Mouse (Mus musculus) thymus, adult 2 months (tissue): ENCODE data around the gene Rnd1. TPM values are rescaled to one million over a fixed set of nuclear protein-coding genes. Genes with fewer than 3 reads are reported as not detected.

ENCODE experiments used
- DNase-seq: peaks from one replicate; pipeline ENCODE4 v3.0.0; 2021
- H3K27ac ChIP-seq: fragments of 200-500 bp; 2 replicates; pipeline ENCODE4 v1.5.1; 2012; ENCODE audit warnings: low read length, control low read depth; ENCODE audit not compliant: control insufficient read depth, insufficient read depth
- H3K27me3 ChIP-seq: fragments of 200-500 bp; 2 replicates; pipeline ENCODE4 v1.6.1; 2012; ENCODE audit warnings: mild to moderate bottlenecking, low read length, moderate library complexity, mixed read lengths; ENCODE audit not compliant: control insufficient read depth, insufficient read depth
- H3K36me3 ChIP-seq: fragments of 200-500 bp; 2 replicates; pipeline ENCODE4 v1.6.1; 2012; ENCODE audit warnings: mild to moderate bottlenecking, low read length, moderate library complexity; ENCODE audit not compliant: control insufficient read depth, insufficient read depth
- H3K4me1 ChIP-seq: fragments of 200-500 bp; replicated peaks from 2 replicates; pipeline ENCODE4 v1.6.1; 2012; ENCODE audit warnings: low read length; ENCODE audit not compliant: control insufficient read depth, insufficient read depth
- H3K4me3 ChIP-seq: fragments of 200-500 bp; 2 replicates; pipeline ENCODE4 v1.5.1; 2012; ENCODE audit warnings: mild to moderate bottlenecking, low read length, control low read depth, moderate library complexity; ENCODE audit not compliant: control insufficient read depth, insufficient read depth
- CTCF ChIP-seq: fragments of 200-500 bp; IDR thresholded peaks from 2 replicates; pipeline ENCODE4 v1.5.1; 2012; ENCODE audit warnings: mild to moderate bottlenecking, control low read depth, low read length, moderate library complexity, borderline replicate concordance; ENCODE audit not compliant: control insufficient read depth, poor library complexity, insufficient read depth; ENCODE audit errors: extremely low read depth
- POLR2A ChIP-seq: fragments of 200-500 bp; IDR thresholded peaks from 2 replicates; pipeline ENCODE4 v1.6.1; 2012; ENCODE audit warnings: mild to moderate bottlenecking, low read length, control low read depth, moderate library complexity; ENCODE audit not compliant: control insufficient read depth, poor library complexity, insufficient read depth; ENCODE audit errors: extremely low read depth
- WGBS: fragments of 180-500 bp; shearing (Covaris S2); methylation state at CpG from one replicate; pipeline ENCODE4 v1.1.7; 2018; 5-methylcytosine and 5-hydroxymethylcytosine counted together
- polyA plus RNA-seq: library from polyadenylated mRNA; depleted of rRNA; stranded (reverse); fragments of >200 nt; gene quantifications from 2 replicates; pipeline ENCODE4 v1.2.3, GENCODE M21; 2012

Rnd1 gene
- polyA plus RNA-seq, 1 experiment: 2.6 TPM

DNA sequence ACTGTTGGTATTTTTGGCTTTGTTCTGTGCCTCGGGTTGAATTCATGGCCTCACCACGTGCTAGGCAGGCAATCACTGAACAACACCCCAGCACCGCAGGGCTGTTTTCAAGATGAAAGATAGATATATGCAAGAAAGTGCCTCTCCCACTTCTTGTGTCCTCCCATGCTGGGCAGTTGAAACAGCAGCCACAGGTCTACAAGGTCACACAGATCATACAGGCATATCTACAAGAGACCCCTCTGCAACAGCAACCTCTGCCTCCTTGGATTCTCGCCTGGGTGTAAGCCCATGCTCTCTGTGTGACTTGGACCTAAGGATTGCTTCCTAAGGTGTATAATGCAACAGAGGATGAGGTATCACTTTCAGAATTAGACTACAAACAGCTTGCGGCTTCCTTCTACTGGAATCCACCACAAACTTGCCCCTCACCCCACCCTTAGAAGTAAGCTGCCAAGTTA lies 53.9 kb downstream of the Rnd1 start:
- TF ChIP-seq CTCF: no peak
- no peak for TF ChIP-seq POLR2A
- Histone ChIP-seq H3K4me3 (no peak overlapping the region), H3K4me1 (peaks cover 30% of the 10 kb centered on the region), H3K36me3 (no peaks in the 10 kb centered on the region), H3K27me3 (no peaks in the 10 kb centered on the region; the same call in 1 of the 2 replicates), H3K27ac (peak overlapping the region; percentile 95)
- WGBS: 31% methylated on average over 5 of the region's 5 CpGs
- DNase-seq: no peak

DNA sequence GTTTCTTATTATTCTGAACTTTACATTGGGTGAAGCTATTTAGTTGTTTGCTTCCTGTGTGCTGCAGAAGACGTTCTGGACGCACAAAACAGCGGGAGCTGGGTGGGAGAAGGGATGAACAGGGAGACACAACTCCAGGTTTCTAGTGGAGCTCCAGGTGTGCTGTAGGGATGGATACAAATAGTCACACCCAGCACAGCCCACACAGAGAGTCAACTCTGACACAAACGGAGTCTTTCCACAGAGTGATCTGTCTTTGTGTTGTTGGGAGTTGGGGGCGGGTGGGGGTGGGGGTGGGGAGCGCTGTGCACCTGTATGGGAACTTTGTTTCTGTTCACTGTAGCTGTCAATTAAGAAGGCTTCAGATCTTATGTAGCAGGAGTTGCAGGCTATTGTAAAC lies 54.5 kb downstream of the Rnd1 start:
- DNase-seq: no peak
- WGBS: 32% methylated on average over 6 of the region's 6 CpGs
- Histone ChIP-seq H3K27me3 (no peaks in the 10 kb centered on the region; the same call in 1 of the 2 replicates), H3K4me1 (peaks cover 26% of the 10 kb centered on the region), H3K4me3 (no peak overlapping the region), H3K36me3 (no peaks in the 10 kb centered on the region), H3K27ac (peak overlapping the region; percentile 95)
- TF ChIP-seq POLR2A (no peak), CTCF (no peak)

DNA sequence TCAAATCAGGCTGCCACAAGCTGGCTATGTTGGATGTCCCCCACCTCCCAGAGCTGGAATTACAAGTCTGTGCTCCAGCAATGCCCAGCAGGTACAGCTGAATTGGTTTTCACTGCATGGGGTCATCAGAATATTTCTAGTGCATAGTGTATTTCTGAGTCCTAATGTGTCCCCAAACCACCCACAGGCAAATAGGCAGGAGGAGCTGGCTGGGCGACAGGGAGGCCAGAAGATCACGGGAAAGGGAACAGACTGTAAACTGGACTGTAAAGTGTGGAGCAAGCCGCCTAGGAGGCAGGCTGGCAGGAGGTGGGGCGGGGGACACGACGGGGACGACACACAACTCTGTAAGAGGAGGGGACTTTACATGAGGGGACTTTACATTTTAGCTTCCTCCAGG lies 55.1 kb downstream of the Rnd1 start:
- Histone ChIP-seq H3K4me3 (no peak overlapping the region), H3K36me3 (no peaks in the 10 kb centered on the region), H3K27ac (peak overlapping the region; percentile 95), H3K4me1 (peaks cover 26% of the 10 kb centered on the region), H3K27me3 (no peaks in the 10 kb centered on the region; the same call in 1 of the 2 replicates)
- no peak for DNase-seq
- TF ChIP-seq CTCF: no peak
- TF ChIP-seq POLR2A: no peak
- 32% methylated on average over 7 of the region's 7 CpGs for WGBS

DNA sequence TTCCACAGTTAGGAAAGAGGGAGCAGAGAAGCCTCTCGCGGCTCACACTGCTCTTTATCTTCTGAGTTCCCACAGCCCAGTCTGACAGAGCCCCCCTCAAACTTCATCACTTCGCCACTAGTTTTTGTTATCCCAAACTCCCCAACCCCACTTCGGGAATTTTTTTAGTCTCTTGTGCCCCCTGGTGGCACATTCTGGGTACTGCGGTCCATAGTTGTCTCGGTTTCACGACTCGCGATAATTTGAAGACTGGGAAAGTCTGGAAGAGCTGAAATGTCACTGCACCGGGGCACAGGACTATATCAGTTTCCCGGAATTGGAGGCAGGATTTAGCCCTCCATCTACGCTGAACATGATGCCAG lies 60.1 kb downstream of the Rnd1 start:
- Histone ChIP-seq H3K4me1 (peaks cover 16% of the 10 kb centered on the region), H3K4me3 (no peak overlapping the region), H3K27ac (no peak overlapping the region), H3K27me3 (no peaks in the 10 kb centered on the region), H3K36me3 (no peaks in the 10 kb centered on the region)
- peak; percentile 81 for DNase-seq
- WGBS: 2% methylated on average over 12 of the region's 12 CpGs
- peak; percentile 33; the same call in 1 of the 2 replicates for TF ChIP-seq CTCF
- no peak for TF ChIP-seq POLR2A

DNA sequence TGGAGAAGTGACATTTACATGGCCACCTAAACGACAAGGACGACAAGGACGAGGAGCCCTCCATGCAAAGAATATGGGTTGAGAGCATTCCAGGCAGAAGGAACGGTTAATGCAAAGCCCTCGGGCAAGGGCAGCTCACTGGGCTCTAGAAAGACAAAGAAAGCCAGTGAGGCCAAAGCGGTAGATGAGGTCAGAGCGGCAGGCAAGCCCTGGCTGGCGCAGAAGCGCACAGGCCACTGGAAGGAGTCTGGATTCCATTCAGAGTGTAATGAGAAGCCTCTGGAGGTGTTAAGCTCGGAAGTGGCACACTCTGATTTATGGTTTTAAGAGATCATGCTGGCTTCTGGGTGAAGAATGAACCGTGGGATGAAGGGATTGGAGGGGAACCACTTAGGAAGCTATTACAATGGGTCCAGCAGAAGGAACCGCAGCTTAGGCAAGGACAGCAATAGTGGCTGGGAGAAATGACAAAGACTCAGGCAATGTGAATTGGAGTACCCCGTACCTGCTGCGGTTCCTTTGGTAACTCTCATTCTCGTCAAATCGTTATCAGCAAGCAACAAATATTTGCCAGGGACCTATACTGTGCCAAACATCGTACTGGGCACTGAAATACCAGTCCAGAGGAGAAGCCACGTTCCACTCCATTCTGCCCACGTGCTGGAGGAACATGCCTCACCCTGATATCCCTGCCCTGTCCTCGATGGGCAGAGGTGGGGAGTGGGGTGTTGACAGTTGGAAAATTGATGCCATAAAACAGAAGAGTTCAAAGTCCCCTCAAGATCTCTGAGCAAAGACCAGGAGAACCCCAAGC lies 60.7 kb downstream of the Rnd1 start:
- 73% methylated on average over 20 of the region's 20 CpGs for WGBS
- Histone ChIP-seq H3K27ac (no peak overlapping the region), H3K36me3 (no peaks in the 10 kb centered on the region), H3K4me3 (no peak overlapping the region), H3K4me1 (peaks cover 12% of the 10 kb centered on the region), H3K27me3 (no peaks in the 10 kb centered on the region)
- DNase-seq: no peak
- TF ChIP-seq POLR2A (no peak), CTCF (no peak)

DNA sequence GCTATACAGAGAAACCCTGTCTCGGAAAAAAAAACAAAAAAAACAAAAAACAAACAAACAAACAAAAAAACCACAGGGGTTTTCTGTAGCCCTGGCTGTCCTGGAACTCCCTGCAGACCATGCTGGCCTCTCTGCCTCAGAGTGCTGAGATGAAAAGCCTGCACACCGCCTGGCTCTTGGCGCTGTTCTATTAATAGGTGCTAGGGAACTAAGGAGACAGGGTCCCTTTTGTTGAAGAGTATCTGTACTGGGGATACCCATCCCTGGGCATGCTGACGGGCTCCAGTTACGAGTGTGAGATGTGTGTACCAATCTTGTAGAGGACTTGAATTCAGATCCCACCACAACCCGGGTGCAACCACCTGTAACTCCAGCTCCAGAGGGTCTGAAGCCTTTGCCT lies 61.5 kb downstream of the Rnd1 start:
- WGBS: 89% methylated on average over 6 of the region's 6 CpGs
- no peaks in the 10 kb centered on the region for H3K27me3 ChIP-seq
- DNase-seq: no peak
- TF ChIP-seq CTCF (no peak), POLR2A (no peak)
- H3K36me3 ChIP-seq: no peaks in the 10 kb centered on the region
- H3K27ac ChIP-seq: no peak overlapping the region
- H3K4me3 ChIP-seq: no peak overlapping the region
- peaks cover 9% of the 10 kb centered on the region for H3K4me1 ChIP-seq

DNA sequence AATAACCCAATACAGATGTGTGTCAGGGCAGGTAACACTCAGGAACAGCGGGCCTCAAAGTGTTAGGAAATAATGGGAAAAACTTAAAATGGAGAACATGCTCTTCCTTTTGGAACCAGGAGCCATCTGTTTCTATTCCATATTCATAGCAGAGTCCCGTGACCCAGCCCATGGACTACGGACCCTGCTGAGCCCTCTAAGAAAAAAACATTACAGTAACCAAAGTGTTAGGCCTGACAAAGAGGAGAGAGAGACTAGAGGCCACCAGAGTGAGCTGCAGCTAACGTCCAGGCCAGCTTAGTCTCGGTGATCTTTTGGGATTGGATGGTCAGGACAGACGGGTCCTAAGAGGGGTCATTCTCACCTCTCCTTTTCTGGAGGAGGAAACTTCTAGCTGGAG lies 62.3 kb downstream of the Rnd1 start:
- no peak for DNase-seq
- H3K4me1 ChIP-seq: peaks cover 10% of the 10 kb centered on the region
- 94% methylated on average over 6 of the region's 6 CpGs for WGBS
- TF ChIP-seq POLR2A (no peak), CTCF (no peak)
- H3K27me3 ChIP-seq: no peaks in the 10 kb centered on the region
- H3K27ac ChIP-seq: no peak overlapping the region
- no peak overlapping the region for H3K4me3 ChIP-seq
- no peaks in the 10 kb centered on the region for H3K36me3 ChIP-seq
